Mouse (Mus musculus): ENCODE data around the gene Map3k20. TPM values are rescaled to one million over a fixed set of nuclear protein-coding genes. Genes with fewer than 3 reads are reported as not detected.

Map3k20 gene
- polyA plus RNA-seq, 1 experiment = 6.0 TPM

- H3K27ac ChIP-seq (ENCODE audit: insufficient read depth, low read depth, low read length) = no peak overlapping the region
- H3K27me3 ChIP-seq (ENCODE audit: control insufficient read depth, insufficient read depth, low read length) = no peaks in the 10 kb centered on the region
- H3K4me3 ChIP-seq (ENCODE audit: low read depth, low read length) = no peak overlapping the region
- H3K36me3 ChIP-seq (ENCODE audit: control insufficient read depth, insufficient read depth, low read length) = peaks cover 24% of the 10 kb centered on the region
- peaks cover 4% of the 10 kb centered on the region; the same call in 1 of the 2 replicates for H3K4me1 ChIP-seq (ENCODE audit: control insufficient read depth, insufficient read depth, insufficient read length, low read length)
- WGBS = 92% methylated on average over 13 of the region's 13 CpGs
- TF ChIP-seq POLR2A (IDR thresholded peaks at IDR 0.05; ENCODE audit: low read depth, low read length) (no peak), CTCF (IDR thresholded peaks at IDR 0.05; ENCODE audit: extremely low read depth, insufficient read length, insufficient replicate concordance, low read depth, low read length) (no peak)
These were observed 86.7 kb downstream of the Map3k20 start for GRCm38 (mm10) chr2:72372136-72372535.

- WGBS = 80% methylated on average over 3 of the region's 3 CpGs
- Histone ChIP-seq H3K36me3 (ENCODE audit: control insufficient read depth, insufficient read depth, low read length) (peaks cover 25% of the 10 kb centered on the region), H3K27me3 (ENCODE audit: control insufficient read depth, insufficient read depth, low read length) (no peaks in the 10 kb centered on the region), H3K4me1 (ENCODE audit: control insufficient read depth, insufficient read depth, insufficient read length, low read length) (peaks cover 3% of the 10 kb centered on the region; the same call in 1 of the 2 replicates), H3K27ac (ENCODE audit: insufficient read depth, low read depth, low read length) (no peak overlapping the region), H3K4me3 (ENCODE audit: low read depth, low read length) (no peak overlapping the region)
- no peak for TF ChIP-seq CTCF (IDR thresholded peaks at IDR 0.05; ENCODE audit: extremely low read depth, insufficient read length, insufficient replicate concordance, low read depth, low read length)
- no peak for TF ChIP-seq POLR2A (IDR thresholded peaks at IDR 0.05; ENCODE audit: low read depth, low read length)
These were observed 88.6 kb downstream of the Map3k20 start for GRCm38 (mm10) chr2:72374076-72374475.

- Histone ChIP-seq H3K27ac (ENCODE audit: insufficient read depth, low read depth, low read length) (no peak overlapping the region), H3K4me1 (ENCODE audit: control insufficient read depth, insufficient read depth, insufficient read length, low read length) (no peaks in the 10 kb centered on the region), H3K4me3 (ENCODE audit: low read depth, low read length) (no peak overlapping the region), H3K27me3 (ENCODE audit: control insufficient read depth, insufficient read depth, low read length) (no peaks in the 10 kb centered on the region), H3K36me3 (ENCODE audit: control insufficient read depth, insufficient read depth, low read length) (peaks cover 37% of the 10 kb centered on the region)
- no peak for TF ChIP-seq POLR2A (IDR thresholded peaks at IDR 0.05; ENCODE audit: low read depth, low read length)
- TF ChIP-seq CTCF (IDR thresholded peaks at IDR 0.05; ENCODE audit: extremely low read depth, insufficient read length, insufficient replicate concordance, low read depth, low read length) = no peak
- WGBS = 78% methylated on average over 3 of the region's 3 CpGs
These were observed 90.4 kb downstream of the Map3k20 start for GRCm38 (mm10) chr2:72375877-72376276.

- Histone ChIP-seq H3K27ac (ENCODE audit: insufficient read depth, low read depth, low read length) (no peak overlapping the region), H3K4me3 (ENCODE audit: low read depth, low read length) (no peak overlapping the region), H3K4me1 (ENCODE audit: control insufficient read depth, insufficient read depth, insufficient read length, low read length) (no peaks in the 10 kb centered on the region), H3K36me3 (ENCODE audit: control insufficient read depth, insufficient read depth, low read length) (peaks cover 33% of the 10 kb centered on the region), H3K27me3 (ENCODE audit: control insufficient read depth, insufficient read depth, low read length) (no peaks in the 10 kb centered on the region)
- WGBS = 96% methylated on average over 5 of the region's 5 CpGs
- no peak for TF ChIP-seq POLR2A (IDR thresholded peaks at IDR 0.05; ENCODE audit: low read depth, low read length)
- no peak for TF ChIP-seq CTCF (IDR thresholded peaks at IDR 0.05; ENCODE audit: extremely low read depth, insufficient read length, insufficient replicate concordance, low read depth, low read length)
These were observed 91.5 kb downstream of the Map3k20 start for GRCm38 (mm10) chr2:72376946-72377345.

- Histone ChIP-seq H3K27ac (ENCODE audit: insufficient read depth, low read depth, low read length) (no peak overlapping the region), H3K36me3 (ENCODE audit: control insufficient read depth, insufficient read depth, low read length) (peaks cover 28% of the 10 kb centered on the region), H3K4me3 (ENCODE audit: low read depth, low read length) (no peak overlapping the region), H3K27me3 (ENCODE audit: control insufficient read depth, insufficient read depth, low read length) (no peaks in the 10 kb centered on the region), H3K4me1 (ENCODE audit: control insufficient read depth, insufficient read depth, insufficient read length, low read length) (no peaks in the 10 kb centered on the region)
- TF ChIP-seq CTCF (IDR thresholded peaks at IDR 0.05; ENCODE audit: extremely low read depth, insufficient read length, insufficient replicate concordance, low read depth, low read length) = no peak
- no peak for TF ChIP-seq POLR2A (IDR thresholded peaks at IDR 0.05; ENCODE audit: low read depth, low read length)
- WGBS = 91% methylated on average over 11 of the region's 11 CpGs
These were observed 94.0 kb downstream of the Map3k20 start for GRCm38 (mm10) chr2:72379425-72379824.

GRCm38 (mm10) chr2:72382662-72383061 is 97.2 kb downstream of the Map3k20 start:
- TF ChIP-seq CTCF (IDR thresholded peaks at IDR 0.05; ENCODE audit: extremely low read depth, insufficient read length, insufficient replicate concordance, low read depth, low read length) = no peak
- TF ChIP-seq POLR2A (IDR thresholded peaks at IDR 0.05; ENCODE audit: low read depth, low read length) = no peak
- no peak overlapping the region for H3K4me3 ChIP-seq (ENCODE audit: low read depth, low read length)
- no peaks in the 10 kb centered on the region for H3K27me3 ChIP-seq (ENCODE audit: control insufficient read depth, insufficient read depth, low read length)
- H3K4me1 ChIP-seq (ENCODE audit: control insufficient read depth, insufficient read depth, insufficient read length, low read length) = no peaks in the 10 kb centered on the region
- WGBS = 90% methylated on average over 6 of the region's 6 CpGs
- no peak overlapping the region for H3K27ac ChIP-seq (ENCODE audit: insufficient read depth, low read depth, low read length)
- H3K36me3 ChIP-seq (ENCODE audit: control insufficient read depth, insufficient read depth, low read length) = peaks cover 26% of the 10 kb centered on the region

GRCm38 (mm10) chr2:72383321-72383720 is 97.9 kb downstream of the Map3k20 start:
- WGBS = 70% methylated on average over 11 of the region's 11 CpGs
- H3K4me3 ChIP-seq (ENCODE audit: low read depth, low read length) = no peak overlapping the region
- no peaks in the 10 kb centered on the region for H3K4me1 ChIP-seq (ENCODE audit: control insufficient read depth, insufficient read depth, insufficient read length, low read length)
- no peak for TF ChIP-seq CTCF (IDR thresholded peaks at IDR 0.05; ENCODE audit: extremely low read depth, insufficient read length, insufficient replicate concordance, low read depth, low read length)
- TF ChIP-seq POLR2A (IDR thresholded peaks at IDR 0.05; ENCODE audit: low read depth, low read length) = no peak
- no peaks in the 10 kb centered on the region for H3K27me3 ChIP-seq (ENCODE audit: control insufficient read depth, insufficient read depth, low read length)
- H3K27ac ChIP-seq (ENCODE audit: insufficient read depth, low read depth, low read length) = no peak overlapping the region
- H3K36me3 ChIP-seq (ENCODE audit: control insufficient read depth, insufficient read depth, low read length) = peaks cover 26% of the 10 kb centered on the region
